Mouse (Mus musculus): ENCODE measurements around the gene Sec14l2. TPM values are rescaled to one million over a fixed set of nuclear protein-coding genes. Genes with fewer than 3 reads are reported as not detected.

Gene Sec14l2
- total RNA-seq (2021) = 3.6 and 27.0 TPM in 2 replicates
- long read RNA-seq, experiment 1, partial matches to known transcripts = 0 of 3 reads
- long read RNA-seq, experiment 1, other reads (novel, unspliced or antisense) = 0 of 3 reads
- long read RNA-seq, experiment 2, transcript Sec14l2-201 (12 exons, 2,631 nt) = major isoform, 27 of 32 reads
- long read RNA-seq, experiment 2, partial matches to known transcripts = 3 of 32 reads
- long read RNA-seq, experiment 2, other reads (novel, unspliced or antisense) = 2 of 32 reads

DNA sequence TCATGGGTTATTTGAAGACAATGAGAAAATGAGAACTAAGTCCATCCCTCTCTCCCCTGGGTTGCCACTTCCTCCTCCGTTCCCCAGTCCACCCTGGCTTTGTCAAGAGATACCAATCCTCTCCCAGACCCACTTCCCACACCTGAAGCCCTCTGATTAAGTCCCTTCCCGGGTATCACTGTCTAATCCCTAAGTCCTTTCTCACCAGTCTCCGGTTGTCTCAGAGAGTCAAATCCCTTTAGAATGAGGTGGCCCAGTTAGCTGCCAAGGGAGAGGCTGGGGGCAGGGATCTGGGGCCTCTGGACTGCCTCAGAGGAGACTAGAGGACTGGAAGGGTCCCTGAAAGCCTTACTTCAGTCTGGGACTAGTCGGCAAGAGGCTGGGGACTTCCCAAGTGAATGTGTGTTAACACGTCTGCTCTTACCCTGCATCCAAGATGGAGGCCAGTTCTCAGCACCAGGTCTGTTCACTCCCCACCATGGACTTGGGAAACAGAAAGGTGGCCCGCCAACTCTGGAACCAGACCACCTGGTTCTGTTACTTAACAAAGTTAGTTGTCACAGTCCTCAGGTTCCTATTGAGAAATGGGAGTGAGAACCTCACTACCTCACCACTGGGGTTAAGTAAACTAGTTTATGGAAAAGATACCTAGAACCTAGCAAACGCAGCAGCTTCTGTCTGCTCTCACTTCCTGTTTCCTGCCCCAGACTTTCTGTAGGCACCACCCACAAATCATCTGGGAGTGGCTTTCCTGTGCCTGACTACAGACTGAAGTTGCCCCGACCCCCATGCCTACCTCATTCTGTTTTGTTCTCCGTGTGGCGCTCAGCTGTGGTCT lies at the start of gene Sec14l2:
Sec14l2 (minus strand) TSS at position 674 of the 838 bp plus-strand sequence.
- DNase-seq = no peak

DNA sequence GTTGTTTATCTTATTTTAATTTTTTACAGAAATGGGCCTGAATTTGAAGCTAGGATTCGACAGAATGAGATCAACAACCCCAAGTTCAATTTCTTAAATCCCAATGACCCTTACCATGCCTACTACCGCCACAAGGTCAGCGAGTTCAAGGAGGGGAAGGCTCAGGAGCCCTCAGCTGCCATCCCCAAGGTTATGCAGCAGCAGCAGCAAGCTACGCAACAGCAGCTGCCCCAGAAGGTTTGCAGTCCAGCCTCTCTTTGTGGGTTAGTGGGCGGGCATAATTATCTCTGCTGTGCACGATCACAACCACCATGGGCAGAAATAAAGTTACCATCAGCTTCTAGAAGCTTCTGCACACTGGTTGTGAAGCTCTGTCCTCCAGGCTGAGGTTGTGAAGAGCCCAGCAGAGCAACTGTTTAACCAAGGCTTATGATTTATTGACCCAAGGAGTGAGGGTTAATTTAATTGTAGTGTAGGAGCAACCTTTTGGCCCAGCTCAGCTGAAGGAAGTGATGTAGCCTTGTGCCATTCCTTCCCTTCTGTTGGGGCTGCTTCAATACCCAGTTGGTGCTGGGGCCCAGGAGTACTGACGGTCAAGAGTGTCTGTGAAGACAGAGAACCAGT lies 43.4 kb upstream of the Sec14l2 start:
- no peak for DNase-seq

DNA sequence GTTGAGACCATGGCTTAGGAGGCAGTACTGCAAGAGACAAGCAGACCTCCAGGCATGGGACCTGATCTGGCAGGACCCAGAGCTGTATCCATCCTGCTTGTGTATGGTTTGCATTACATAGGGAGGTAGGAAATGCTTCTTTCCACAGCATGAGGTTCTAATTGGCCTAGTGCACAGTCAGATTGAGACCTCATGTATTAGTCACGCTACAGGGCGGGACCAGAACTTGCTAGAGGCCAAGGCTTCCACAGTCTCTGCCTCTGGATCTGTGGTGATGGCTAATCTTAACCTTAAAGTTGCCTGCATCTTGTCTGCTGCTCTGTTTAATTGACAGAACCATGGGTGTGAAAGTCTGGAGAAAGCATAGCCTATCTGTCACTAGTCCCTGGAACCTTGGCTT lies 41.5 kb upstream of the Sec14l2 start:
- DNase-seq = peak; percentile 41

DNA sequence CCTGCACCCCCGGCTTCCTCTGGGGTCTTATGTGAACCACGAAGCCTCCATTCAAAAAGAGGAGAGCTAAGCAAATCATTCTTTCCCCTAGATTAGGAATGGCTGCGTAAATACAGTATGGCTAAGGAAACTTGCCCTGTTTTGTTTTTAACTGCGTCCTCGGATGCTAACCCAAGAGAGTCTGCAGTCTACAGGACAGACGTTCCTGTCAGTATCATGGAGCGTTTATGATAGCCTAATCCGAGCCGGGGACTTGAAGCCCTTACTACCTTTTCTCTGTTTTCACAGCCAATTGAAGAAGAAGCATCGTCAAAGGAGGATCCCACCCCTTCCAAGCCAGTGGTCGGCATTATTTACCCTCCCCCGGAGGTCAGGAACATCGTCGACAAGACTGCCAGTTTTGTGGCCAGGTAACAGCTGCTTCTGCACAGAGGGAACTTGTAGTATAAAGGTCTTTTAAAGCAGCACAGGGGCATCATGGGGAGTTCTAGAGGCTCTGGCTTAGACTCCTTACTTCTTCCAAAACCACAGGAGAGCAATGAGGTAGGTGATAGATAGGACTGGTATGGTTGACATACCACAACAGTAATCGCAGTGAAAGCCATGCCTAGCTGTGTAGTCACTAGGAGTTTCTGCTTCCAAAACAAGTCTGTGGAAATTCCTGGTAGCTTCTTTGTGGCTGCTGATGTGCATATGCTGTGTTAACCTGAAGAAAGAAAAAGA lies 37.7 kb upstream of the Sec14l2 start:
- DNase-seq = no peak

DNA sequence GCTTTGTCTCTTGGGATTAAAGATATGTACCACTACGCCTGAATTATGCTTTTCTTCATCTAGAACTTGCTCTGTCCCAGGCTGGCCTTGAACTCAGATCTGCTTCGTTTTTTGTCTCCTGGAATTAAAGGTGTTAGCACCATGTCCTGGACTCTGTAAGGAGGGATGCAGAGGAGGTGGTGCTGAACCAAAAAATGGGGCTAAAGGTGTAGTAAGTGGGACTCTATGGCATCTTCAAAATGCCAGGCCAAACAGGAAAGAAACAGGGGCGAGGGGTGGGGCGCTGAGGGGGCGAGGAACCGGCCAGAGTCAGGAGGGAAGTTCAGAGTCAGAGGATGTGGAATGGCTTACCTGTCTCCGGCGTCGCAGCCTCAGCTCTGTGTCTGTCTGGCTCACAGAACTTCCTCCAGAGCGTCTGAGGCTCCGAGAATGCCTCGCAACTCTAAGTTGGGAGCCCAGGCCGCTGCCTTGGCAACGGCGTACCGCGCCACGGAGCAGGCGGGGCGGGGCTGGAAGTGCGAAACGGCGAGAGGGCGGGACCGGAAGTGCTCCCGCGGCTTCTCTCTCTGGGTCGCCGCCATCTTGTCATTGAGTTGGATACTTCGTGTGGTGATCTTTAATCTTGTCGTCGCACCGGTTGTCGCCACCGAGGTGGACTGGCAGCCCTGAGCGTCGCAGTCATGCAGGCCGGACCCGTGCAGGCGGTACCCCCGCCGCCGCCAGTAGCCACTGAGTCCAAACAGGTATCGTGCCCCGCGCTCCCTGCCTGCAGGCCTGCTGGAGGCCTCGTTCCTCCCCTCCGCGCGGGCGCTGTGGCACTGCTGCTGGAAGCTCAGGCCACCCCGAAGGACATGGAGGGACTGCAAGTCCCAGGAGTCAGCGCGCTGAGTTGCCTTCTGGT lies 36.8 kb upstream of the Sec14l2 start, which contains the start of the genes Ccdc157 and Sf3a1:
Ccdc157 (minus strand) TSS at position 486 of the 901 bp plus-strand sequence.
Sf3a1 (plus strand) TSS at position 543 of the 901 bp plus-strand sequence.
- peak; percentile 97 for DNase-seq

DNA sequence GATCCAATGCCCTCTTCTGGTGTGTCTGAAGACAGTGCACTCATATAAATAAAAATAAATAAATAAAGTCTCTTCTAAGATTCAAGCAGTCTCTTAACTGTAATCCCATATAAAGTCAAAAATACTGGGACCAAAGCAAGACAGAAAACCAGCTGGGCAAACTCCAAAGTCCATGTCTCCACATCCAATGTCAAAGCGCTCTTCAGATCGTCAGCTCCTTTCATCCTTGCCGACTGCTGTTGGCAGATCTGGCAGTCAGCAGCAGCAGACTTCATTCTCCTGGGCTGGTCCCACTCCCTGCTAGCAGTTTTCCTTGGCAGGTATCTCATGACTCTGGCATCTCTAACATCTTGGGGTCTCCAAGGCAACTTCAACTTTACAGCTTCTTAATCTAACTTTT lies 35.5 kb upstream of the Sec14l2 start:
- no peak for DNase-seq

DNA sequence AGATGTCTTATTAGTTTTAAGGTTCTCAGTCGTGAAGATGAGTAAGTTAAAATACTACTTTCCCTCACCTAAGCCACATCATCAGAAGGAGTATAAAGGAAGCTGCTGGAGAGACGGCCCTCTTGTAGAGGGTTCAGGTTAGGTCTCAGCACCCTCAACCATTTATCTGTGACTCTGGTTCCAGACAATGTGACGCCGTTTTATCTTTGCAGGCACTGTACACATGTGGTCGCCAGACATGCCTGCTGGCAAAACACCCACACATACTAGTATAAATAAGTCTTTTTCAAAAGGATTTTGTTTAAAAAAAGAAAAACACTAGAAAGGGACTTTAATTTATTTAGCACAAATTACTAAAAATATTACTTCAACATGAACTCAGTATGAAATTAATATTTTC lies 32.4 kb upstream of the Sec14l2 start:
- DNase-seq = no peak

DNA sequence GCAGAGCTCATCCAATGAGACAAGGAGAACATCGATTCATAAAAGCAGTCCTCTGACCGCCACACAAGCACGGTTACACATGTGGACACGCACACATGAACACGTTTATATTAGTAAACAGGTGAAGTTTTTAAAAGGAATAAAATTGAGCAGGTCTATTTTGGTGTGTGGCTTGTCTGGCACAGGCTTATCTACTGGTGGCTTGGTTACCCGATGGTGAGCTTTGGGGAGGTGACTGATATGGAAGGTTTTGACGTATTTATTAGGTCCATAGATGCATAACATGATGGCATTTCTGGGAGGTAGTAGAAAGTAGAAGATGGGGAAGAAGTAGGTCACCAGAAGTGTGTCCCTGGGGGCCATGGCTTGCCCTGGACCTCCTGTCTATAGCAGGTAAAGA lies 30.5 kb upstream of the Sec14l2 start:
- DNase-seq = no peak

DNA sequence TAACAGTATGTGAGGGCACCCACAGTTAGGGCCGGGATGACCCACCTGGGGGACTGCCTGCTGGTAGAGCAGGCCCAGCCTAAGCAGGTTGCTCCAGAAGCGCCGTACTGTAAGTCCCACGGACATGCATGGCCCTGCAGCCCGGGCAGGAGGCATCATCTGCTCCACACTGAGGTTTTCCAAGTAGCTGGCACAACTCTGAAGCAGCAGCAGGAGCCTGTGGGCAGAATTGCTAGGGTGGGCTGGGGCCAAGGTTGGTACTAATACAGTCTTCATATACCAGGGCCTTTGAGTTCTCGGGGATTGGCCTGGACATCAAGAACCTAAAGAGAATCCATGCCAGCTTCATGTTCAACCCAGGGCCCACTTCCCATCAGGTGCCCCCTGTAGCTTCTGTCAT lies 26.7 kb upstream of the Sec14l2 start:
- no peak for DNase-seq

DNA sequence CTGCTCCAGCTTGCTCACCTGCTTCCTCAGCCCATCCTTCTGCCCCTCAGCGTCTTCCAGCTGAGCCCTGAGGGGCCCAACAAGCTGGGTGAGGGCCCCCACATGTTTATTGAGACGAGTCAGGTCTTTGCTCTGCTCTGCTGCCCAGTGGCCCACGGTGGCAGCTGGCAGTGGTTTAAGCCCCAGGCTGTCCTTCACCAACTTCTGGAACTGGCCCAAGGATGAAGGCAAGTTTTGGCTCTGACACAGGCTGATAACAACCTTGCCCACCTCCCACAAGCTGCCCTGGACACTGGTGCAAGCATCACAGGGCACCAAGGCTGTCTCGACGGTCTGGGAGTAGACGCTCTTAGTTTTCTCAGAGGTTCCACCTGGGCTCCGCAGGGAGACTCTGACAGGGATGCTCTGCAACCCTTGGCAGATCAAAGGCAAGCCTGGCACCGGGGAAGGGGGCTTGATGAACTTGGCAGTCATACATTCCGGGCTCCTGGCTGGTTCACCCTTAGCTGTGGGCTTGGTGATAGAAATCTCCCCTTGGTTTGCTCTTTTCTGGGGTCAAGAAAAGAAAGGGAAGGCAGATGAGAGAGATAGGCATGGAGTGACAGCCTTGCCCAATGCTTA lies 25.4 kb upstream of the Sec14l2 start:
- DNase-seq = peak; percentile 47

DNA sequence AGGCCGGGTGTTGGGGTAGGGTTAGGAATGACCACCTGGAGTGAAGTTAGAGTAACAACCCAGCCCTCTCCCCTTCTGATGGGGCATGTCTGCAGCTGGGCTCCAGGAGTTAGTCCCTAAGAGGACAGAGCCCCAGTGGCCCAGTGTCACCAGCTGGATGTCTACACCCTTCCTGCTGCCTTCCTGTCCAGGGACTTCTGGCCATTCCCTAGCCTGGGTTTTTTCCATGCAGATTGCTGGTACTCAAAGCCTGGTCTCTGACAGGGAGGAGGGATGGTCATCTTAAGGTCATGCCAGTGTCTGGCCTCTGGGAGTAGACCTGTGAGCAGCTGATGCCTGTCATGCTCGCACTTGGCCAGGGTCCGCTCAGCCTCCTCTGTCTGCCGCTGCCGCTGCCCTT lies 24.9 kb upstream of the Sec14l2 start:
- peak; percentile 24 for DNase-seq

DNA sequence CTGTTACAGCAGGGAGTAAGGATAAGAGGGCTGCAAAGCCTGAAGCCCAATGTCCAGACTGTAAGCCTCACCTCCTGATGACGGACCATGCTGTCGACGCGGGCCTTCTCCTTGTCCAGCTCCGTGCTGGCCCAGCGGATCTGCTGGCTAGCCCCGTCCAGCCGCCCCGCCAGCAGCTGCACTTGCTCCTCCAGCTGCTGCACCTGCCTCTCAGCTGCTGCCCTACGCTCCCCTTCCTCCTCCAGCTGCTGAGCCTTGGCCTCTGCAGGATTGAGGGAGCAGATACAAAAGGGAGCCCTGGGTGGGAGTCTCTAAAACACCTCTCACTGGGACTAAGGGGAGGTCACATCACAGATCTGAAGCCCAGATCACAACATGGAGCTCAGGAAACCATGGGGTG lies 23.9 kb upstream of the Sec14l2 start:
- DNase-seq = no peak

DNA sequence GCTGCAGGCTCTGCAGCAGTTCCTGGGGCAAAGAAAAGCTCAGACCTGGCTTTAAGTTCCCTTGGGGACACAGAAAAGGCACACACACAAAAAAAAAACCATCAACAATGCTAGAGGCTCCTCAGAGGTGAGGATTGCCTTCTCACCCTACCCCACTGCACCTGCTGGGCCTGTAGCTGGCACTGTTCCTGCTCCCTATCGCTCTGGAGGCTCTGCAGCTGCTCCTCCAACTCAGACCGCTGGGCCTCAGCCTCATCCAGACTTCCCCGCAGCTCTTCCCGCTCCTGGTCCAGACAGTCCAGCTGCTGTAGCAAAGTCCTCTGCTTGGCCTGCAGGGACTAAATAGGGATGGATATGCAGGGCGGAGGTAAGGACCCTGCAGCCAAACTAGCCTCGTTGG lies 23.2 kb upstream of the Sec14l2 start:
- DNase-seq = no peak

DNA sequence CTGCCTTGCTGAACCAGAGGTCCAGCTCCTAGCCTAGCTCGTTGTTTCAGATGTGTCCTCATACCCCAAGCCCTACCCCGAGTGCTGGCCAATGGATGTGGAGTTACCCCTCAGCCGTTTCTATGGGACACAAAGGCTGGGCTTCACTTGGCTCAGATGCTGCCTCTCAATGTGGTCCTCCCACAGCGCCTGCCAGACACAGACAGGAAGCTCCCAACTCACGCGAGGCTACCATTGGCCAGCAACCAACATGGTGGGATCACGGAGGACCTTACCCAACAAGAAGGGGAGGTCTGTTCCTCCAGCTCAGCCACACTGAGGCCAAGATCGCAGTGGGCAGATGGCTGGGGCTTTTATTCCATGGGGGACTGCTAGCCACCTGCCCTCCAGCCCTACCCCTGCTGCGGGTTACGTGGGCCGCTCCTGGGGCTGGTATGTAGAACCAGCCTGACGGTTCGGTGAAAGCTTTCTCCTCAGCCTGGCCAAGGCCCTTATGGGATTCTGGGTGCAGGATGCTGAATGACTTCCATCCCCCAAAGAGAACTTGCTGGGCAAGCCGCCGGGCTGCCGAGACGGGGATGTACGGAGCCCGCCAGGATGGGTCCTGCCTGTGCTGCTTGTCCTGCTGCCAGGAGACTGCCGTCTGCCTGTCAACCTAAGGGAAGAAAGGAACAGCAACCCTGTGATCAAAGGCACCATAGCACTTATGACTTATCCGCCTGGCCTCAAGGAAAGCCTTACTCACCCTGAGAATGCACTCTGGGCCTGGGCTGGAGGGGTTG lies 20.3 kb upstream of the Sec14l2 start:
- no peak for DNase-seq

DNA sequence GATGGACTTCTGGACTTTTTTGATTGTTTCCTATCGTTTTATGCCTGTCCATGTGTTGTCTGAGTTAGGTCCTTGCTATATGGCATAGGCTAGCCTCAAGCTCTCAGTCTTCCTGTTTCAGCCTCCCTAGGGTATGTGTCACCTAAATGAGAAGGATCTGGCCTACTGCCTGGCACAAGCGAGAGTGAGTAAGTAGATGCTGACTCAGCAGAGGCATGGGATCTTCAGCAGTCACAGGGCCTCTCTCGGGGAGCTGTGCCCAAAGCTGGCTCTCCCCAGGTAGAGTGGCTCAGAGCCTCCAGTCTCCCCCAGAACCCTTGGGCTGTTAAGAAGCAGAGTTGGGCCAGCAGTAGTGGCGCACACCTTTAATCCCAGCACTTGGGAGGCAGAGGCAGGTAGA lies 19.1 kb upstream of the Sec14l2 start:
- no peak for DNase-seq

DNA sequence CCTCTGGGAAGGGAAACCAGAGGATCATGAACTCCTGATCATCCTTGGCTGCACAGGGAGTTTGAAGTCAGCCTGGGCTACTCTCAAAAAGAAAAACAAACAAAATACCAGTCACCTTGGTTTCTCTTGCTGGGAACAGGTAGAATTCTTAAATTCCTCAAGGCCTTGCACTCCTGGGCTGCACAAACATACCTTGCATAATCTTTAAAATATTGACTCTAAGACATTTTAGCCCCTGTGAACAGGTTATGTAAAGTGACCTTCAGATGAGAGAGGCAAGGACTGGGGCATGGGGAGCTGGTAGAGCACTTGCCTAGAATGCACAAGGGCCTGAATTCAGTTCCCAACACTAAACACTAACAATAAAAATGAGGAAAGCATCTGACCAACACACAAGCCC lies 18.3 kb upstream of the Sec14l2 start:
- DNase-seq = no peak

DNA sequence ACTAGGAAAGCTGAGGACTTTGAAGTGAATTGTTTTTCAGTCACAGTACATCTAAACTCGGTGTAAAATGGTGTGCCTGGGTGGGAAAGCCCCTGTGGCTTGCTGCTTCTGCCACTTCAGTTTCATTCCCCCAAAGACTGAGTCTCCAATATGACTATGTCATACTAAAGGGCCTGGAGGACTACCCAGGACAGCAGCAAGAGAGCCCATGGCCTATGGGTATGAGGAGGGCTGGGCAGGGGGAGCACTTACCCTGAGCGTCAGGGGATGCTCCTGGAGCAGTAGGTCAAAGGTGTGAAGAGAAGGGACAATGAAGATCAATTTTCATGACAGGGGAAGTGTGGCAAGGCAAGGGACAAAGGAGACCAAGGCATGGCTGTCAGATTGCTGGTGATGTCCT lies 15.7 kb upstream of the Sec14l2 start:
- DNase-seq = no peak

DNA sequence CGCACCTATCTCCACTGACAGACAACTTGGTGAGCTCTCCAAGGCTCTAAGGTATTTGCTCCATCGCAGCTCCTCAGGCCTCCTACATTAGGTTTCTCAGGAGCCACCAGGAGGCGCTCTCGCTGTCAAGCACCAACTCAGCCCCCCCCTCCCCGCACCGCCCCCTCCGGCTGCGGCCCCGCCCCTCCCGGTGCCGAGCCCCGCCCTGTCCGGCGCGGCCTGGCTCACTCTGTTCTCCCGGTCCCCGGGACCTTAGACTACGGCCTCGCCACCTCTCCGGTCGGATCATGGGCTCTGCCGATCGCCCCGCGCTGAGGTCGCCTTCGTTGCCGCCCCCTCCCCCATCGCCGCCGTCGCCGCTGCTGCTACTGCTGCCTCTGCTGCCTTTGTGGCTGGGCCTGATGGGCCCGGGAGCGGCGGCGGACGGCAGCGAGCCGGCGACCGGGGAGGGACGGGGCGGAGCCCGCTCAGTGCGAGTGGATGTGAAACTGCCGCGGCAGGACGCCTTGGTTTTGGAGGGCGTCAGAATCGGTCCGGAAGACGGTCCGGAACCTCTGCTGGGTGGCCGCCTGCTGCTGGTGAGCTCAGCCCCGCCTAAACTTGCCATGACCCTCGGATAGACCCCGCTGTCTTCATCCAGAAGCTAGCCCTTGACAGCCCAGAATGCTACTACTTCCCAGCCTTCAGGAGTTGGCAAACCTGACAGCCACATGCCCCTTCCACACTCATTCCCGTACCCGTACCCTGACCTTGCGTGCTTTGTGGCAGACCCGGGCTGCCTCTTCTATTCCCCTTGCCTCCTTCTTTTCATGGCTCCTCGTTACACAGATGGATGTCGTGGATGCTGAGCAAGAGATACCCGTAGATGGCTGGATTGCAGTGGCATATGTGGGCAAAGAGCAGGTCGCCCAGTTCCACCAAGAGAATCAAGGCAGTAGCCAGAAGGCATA lies 12.0 kb upstream of the Sec14l2 start, which contains the start of gene Rnf215:
Rnf215 (plus strand) TSS at position 217 of the 950 bp plus-strand sequence.
- DNase-seq = peak; percentile 95

DNA sequence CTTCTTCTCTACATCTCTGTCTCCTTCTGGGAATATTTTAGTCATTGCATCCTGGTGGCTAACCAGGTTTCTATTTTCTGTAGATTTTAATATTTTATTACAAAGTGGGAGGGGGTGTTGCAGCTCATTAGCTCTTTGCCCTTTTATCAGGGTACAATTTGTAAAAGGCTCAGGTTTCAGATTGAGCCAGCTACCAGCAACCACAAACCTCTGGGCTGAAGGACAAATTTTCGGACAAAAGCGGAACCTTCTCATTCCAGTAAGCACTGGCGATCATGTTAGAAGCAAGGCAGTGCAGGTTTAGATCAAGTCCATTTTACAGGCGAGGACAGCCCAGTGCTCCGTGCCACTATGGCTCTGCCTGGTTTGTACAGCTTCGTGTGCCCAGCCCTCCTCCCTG lies 11.2 kb upstream of the Sec14l2 start:
- no peak for DNase-seq
